Mouse (Mus musculus) spleen, embryonic (tissue): Measurements from ENCODE around the gene Nts.
"Not testable (repeated sequence)": the region's sequence is repeated elsewhere in the genome, so short reads cannot be mapped to it uniquely, and the experiment has no call there.

ENCODE experiments used
- CTCF ChIA-PET: fragments of 350-600 bp; sonication (Branson Sonifier 250); formaldehyde crosslinking; loops from one replicate; lab custom pipeline; 2022; lab: Charles Lee

The Nts gene

DNA sequence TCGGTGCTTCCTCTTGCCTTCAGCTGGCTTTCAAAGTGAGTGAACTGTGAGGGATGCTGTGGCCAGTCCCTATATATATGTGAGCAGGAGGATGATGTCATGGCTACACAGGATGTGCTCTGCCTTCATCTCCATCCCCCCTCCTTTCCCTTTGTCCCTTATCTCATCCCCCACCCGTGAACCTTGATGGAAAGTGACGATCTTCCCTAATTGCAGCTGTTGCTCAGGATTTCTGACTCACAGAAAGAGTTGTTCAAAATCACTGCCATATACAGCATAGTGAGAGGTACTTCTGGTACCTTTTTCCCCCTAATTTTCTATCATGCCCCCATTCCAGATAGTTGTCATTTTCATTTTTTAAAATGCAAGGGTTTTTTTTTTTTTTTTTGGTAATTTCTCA lies at the start of gene Nts:
Gene Nts (minus strand): TSS at position 101 of the 400 bp plus-strand sequence.
- CTCF ChIA-PET = interaction anchor here (0.6 to 0.7 kb wide), 2 partner anchors 13 to 64 kb away, joined by 7 to 10 read pairs; no protein-coding TSS in a partner anchor

DNA sequence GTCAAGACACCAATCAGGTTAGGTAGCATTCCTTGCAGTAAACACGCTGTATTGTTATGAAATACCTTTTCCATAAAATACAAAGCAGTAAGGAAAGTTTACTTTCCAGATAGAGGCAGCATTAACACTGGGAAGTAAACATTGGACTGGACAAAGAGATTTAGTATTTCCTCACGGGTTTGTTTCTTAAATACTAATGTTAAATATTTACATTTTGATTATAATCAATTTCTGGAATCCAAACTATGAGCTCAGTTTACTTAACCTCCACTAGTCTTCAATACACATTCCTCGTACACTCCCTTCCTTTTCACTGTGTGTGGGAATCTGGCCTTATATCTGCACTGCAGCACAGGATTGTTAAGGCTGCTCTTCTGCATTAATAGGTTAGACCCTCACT lies 37.6 kb upstream of the Nts start:
- CTCF ChIA-PET = no interaction called here

DNA sequence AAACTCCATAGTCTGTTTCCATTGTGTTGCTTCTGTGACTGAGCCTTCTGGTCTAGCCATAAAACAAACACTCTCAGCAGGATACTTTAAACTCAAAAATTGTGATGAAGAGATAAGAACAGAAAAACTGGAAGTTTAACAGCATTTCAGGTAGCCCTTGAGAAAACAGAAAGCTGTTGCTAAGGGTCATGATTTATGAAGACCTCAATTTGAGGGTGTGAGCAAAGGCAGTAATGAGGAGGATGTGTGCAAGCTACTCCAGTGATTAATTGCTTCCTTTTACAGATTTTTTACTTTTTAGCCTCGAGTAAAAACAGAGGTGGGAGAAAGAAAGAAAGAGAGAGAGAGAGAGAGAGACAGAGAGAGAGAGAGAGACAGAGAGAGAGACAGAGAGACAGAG lies 23.9 kb upstream of the Nts start:
- CTCF ChIA-PET = no interaction called here

DNA sequence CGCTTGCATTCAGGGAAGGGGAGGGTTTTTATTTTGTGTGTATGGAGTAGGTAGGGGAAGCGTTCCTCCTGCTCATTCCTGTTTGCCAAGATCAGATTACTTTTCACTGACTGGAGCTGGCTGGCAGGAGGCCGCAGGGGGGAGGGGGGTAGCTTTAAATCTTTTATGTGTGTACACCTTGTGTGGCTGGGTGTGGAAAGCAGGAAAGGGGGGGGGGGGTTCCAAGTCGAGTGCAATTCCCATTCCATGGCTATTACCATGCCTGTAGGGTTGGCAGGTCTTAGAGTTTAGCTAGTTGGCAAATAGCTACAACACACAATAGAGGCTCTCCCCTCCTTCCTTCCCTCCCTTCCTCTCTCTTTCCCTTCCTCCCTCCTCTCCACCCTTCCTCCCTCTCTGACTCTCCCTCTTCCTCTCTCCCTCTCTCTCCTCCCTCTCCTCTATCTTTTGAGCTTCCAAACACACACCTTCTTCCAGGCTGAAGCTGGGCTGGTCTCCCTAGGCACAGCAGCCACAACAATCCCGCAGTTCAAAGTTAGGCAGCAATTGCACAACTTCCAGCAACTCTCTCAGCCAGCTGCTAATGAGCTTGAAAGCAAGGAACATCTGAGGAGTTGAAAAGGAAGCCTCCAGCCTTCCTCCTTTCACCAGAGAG lies 21.6 kb upstream of the Nts start, which contains the start of gene Rassf9:
Gene Rassf9 (plus strand): TSS at position 416 of the 655 bp plus-strand sequence.
- CTCF ChIA-PET = no interaction called here

DNA sequence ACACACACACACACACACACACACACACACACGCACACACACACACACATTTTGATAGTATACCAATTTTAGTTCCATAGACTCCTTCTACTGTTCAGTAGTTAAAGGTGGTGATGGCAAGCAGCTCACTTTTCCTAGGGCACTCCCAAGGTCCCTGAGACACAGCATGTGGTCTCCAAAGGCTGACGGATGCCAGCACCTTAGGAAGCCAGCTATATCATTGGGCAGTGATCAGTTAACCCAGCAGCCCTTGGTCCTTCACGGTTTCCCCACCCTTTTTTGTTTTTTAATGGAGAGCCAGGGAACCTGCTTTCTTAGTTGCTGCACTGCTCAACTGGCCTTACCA lies 21.1 kb upstream of the Nts start:
- CTCF ChIA-PET = no interaction called here

DNA sequence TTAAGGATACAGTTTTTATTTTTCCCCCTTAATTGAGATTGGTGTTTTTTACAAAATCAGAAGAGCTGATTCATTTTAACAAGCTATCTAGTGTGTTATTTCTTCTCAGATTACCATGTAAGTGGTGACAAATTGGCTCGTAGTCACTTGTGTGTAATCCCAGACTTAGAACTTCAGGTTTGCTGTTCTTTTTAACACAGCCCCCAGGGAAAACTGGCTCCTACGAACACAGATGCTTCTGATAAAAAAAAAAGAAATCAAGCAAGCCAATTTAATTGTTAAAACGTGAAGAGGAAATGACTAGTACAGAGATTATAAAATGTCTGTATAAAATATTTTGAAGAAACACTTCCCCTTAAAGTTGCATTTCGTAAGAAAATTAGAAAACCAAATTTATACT lies 17.1 kb upstream of the Nts start:
- CTCF ChIA-PET = no interaction called here

DNA sequence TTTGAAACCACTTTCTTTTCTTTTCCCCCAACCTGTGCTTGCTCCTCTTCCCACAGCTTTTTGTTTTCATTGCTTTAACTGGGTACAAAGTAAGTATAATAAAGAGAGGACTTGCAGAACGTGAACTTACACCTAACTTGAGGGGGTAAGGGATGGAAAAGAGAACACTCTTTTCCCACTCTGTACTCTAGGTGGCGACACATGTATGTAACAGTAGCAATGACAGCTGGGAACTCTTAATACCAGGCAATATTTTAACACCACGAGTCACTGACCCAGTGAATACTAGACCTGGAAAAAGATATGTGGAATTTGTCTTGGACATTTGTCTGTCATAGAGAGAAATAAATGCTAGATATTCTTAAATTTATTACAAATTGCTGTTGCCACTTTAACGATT lies 8.5 kb upstream of the Nts start:
- CTCF ChIA-PET = no interaction called here

DNA sequence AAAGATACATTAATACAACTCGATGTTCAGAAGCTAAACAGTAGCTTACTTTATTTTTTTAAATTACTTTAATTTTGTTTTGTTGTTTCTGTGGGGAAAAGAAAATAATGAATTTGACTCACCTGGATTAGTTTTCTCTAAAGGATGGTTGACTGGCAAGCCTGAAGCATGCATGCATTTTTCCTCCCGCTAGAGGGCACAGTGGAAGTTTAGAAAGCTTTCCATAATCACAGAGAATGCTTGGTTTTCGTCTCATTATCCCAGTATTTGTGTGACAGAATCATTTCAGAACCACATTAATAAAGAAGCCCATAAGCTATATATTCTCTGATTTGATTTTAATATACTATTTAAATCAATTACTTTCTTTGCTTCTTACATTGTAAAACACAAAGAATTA lies 1.5 kb upstream of the Nts start:
- CTCF ChIA-PET = no interaction called here

DNA sequence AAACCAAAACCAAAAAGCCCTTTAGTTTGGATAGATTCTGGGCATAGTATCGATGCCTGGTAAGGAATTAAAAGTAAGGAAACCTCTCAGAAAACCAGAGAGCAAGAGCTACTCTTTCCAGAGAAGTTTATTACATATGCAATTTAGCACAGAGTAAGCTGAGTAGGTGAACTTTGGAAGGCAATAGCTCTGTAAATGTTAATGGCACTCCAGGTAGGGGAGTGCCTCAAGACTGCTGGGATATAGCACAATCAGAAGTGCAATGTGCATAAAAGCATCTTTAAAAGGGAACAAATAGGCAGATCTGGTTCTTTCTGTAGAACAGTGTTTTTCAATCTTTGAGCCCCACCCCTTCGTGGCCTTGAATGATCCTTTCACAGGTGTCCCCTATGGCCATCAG lies 20.9 kb downstream of the Nts start:
- CTCF ChIA-PET = no interaction called here

DNA sequence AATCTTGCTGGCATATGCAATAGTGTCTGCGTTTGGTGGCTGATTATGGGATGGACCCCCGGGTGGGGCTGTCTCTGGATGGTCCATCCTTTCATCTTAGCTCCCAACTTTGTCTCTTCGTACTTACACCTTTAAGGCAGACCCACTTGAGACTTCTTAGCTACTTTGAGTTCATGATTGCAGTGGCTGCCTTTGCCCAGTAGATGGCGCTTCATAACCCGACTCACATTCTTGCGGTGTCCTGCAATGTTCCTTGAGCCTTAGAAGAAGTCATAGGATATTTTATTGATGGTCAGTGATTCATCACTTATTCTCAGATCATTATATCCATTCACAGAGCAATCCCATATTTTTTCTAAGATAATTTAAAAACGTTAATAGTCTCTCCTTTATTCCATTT lies 38.5 kb downstream of the Nts start:
- CTCF ChIA-PET = no interaction called here

DNA sequence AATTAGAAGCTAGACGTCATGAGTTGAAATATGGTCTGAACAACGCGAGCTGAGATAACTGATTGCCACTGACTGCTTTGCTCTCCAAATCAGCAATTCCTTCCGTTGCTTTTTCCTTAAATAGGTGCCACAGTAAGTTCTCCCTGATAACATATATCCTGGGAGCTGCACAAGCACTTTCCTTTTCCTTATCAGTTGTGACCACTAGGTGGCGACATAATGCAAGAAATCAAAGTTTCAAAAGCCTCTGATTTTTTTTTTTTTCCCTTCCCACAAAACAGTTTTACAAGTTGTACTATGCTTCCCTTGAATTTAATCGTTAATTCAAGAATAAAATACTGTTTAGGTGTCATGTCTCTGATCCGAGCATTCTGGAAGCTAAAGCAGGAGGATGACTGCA lies 40.8 kb downstream of the Nts start:
- CTCF ChIA-PET = no interaction called here

DNA sequence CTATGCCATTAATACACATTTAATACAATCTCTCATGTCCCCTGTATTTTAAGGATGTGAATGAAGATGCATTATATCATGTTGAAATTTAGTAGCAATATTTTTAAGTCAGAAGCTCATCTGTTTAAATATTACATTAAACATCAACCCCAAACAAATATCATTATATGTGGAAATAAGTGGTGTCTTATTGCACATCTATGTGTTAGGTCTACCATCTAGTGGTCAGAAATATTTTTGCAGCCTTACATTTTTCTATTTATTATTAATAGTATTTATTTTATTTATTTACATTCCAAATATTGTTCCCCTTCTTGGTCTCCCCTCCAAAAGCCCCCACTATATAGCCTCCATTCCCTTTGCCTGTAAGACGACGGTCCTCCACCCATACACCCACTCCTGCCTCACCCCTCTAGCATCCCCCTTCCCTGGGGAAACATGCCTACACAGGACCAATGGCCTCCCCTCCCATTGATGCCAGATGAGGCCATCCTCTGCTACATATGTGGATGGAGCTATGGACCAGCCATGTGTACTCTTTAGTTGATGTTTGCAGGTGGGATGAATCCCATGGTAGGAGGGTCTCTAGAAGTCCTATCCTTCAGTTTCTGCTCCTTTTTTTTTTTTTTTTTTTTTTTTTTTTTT lies 45.3 kb downstream of the Nts start:
- CTCF ChIA-PET = no interaction called here

DNA sequence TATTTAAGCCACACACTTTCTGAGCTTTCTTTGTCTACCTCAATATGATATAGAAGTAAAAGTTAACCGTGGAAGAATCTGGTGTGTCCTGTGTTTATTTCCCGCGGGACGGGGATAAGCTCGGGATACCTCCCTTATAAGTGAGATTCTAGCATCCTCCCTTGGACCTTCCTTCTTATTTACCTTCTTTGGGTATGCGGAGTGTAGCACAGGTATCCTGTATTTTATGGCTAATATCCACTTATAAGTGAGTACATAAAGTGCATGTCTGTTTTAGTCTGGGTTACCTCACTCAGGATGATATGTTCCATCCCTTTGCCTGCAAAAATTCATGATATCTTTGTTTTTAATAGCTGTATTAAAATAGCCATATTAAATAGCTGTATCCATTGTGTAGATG lies 54.8 kb downstream of the Nts start:
- CTCF ChIA-PET = not testable (repeated sequence)

DNA sequence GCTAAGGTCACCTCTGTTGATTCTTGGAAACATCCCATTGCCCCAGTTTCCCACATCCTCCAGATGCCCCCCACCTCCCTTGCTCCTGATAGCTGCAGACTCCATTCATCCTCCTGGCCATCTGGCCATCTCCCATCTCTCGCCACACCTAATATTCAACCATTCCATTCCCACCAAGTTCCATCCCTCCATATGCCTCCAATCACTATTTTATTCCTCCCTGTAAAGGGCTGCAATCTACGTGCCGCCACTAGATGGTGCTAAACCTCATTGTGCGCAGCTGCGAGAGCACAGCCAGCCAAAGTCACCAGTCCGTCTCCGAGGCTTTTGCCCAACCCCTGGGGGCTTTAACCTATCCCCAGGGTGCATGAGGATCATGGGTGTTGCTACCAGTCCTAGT lies 55.2 kb downstream of the Nts start:
- CTCF ChIA-PET = not testable (repeated sequence)
